Mouse (Mus musculus) adrenal gland, adult 18-20 months (tissue): ENCODE measurements around the gene Olfr92. TPM values are rescaled to one million over a fixed set of nuclear protein-coding genes. Genes with fewer than 3 reads are reported as not detected.
"Not testable (repeated sequence)": the region's sequence is repeated elsewhere in the genome, so short reads cannot be mapped to it uniquely, and the experiment has no call there.

Source experiments
- DNase-seq, 2 experiments: peaks; one replicate each; pipeline ENCODE4 v3.0.0; 2021 to 2022; ENCODE audit warnings: low spot score in 2 of 2
- long read RNA-seq, 2 experiments: library from polyadenylated mRNA; stranded (forward); transcript quantifications; one replicate each; pipeline ENCODE4 v2.0.0; 2021
- total RNA-seq, 2 experiments: library from RNA; stranded (reverse); gene quantifications; 1 replicate in 1 of 2; 2 replicates in 1 of 2; pipeline ENCODE4 v1.2.3; 2021

Olfr92 gene
- total RNA-seq = not detected
- long read RNA-seq, experiment 1 = 0 reads
- long read RNA-seq, experiment 2 = 0 reads

DNA sequence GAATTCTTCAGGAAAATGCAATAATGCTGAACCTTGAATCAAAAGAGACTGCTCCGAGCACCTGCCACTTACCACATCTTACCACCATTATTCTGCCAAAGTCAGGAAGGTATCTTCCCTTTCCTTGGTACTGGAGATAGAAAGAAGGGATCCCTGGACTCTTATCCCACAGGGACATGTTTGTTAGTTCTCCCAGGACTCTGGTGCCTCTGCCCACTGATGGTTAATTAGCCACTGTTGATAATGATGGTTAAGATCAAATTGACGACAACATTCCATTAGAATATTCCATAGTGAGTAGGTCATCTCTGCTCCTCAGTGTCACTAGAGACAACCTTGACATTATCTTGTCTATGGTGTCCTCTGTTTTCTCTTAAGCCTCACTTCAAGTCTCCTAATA, at the start of gene Olfr92:
Gene Olfr92 (minus strand): TSS at position 101 of the 400 bp plus-strand sequence.
- no peak for DNase-seq

DNA sequence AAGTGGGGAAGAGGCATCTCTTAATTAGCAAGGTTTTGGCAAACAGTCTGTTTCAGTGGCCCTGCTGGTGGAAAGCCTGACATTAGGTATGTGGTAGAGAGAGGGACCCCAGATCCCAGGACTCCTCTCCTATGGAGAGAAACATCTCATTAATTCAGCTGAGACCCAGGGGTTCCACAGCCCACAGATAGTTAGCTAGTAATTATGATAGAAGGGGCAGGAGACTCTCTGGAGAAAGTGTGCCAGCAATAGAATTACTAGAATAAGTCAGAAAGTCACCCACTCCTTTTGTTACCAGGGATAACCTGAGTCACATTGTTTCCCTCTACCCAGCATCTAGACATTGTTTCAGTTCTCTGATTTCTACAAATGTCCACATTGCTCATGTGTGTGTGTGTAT, 41.5 kb upstream of the Olfr92 start, which contains the start of gene Olfr93:
Gene Olfr93 (minus strand): TSS at position 101 of the 400 bp plus-strand sequence.
- DNase-seq = no peak

DNA sequence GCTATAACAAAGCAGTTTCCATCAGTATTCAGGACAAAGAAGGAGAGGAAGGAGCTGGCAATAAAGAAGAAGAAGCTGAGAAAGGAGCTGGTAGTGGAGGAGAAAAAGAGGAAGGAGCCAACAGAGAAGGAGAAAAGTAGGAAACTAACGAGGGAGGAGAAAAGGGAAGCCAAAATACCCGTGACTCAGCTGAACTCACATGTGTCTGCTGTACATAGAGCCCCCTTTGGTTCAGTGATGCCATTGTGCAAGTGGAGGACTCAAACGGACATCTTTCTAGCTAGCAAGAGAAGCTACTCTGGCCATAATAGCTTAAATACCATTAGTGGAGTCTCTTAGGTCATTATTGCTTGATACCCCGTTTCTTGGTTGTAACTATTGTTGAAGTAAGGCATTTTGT, 11.5 kb upstream of the Olfr92 start:
- not testable (repeated sequence) for DNase-seq

DNA sequence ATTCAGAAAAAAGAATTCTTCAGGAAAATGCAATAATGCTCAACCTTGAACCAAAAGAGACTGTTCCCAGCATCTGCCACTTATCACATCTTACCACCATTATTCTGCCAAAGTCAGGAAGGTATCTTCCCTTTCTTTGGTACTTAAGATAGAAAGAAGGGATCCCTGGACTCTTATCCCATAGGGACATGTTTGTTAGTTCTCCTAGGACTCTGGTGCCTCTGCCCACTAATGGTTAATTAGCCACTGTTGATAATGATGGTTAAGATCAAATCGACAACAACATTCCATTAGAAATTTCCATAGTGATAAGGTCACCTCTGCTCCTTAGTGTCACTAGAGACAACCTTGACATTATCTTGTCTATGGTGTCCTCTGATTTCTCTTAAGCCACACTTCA, 21.7 kb downstream of the Olfr92 start, which contains the start of gene Olfr91:
Gene Olfr91 (minus strand): TSS at position 101 of the 400 bp plus-strand sequence.
- no peak for DNase-seq

DNA sequence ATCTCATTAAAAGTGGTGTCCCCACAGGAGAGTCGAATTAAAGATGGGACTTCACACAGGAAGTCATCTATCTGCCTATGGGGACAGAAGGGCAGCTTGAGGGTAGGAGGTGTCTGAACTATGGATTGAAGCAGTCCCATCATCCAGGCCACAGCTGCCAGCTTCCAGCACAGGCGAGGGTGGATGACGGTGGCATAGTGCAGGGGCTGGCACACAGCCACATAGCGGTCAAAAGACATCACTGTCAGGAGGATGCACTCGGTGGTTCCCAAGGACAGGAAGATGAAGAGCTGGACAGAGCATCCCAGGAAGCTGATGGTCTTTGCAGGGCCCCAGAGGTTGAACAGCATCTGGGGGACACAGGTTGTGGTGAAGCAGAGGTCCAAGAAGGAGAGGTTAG, 26.6 kb downstream of the Olfr92 start:
- no peak for DNase-seq

DNA sequence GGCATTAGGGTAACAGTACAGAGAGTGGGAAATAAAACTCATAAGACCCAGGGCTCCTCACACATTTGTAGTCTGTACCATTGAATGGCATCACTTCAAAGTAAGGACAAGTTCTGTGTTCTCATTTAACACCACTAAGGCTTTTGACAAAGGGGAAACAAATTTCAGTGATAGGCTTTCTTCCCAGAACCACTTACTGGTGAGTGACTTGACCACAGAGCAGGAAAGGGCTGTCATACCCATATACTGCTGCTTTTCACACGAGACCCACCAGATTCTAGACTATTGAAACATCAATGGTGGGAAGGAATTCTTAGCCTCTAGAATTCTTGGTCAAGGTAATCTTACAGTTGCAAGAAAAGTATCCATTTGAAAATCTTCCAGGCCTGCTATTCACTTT, 27.7 kb downstream of the Olfr92 start:
- no peak for DNase-seq

DNA sequence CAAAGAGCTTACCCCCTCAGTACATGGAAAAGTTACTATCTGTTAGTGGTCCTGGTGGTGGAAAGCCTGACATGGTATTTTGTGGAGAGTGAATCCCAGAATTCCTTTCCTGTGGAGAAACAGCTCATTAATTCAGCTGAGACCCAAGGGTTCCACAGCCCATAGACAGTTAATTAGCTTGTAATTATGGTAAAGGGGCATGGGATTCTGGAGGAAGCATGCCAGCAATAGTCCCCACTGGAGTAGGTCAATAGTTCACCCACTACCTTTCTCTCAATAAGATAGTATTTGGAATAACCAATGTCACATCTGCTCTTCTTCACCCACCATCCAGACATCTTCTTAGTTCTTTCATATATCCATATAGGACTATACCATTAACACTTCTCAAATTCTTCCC, 31.5 kb downstream of the Olfr92 start, which contains the start of gene Olfr90:
Gene Olfr90 (minus strand): TSS at position 101 of the 400 bp plus-strand sequence.
- no peak for DNase-seq

DNA sequence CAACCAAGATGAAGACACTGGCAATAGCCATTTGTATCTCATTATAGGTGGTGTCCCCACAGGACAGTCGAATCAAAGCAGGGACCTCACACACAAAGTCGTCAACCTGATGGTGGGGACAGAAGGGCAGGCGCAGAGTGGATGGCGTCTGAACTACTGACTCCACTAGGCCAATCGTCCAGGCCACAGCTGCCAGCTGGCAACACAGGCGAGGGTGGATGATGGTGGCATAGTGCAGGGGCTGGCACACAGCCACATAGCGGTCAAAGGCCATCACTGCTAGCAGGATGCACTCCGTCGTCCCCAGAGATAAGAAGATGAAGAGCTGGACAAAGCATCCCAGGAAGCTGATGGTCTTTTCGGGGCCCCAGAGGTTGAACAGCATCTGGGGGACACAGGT, 34.3 kb downstream of the Olfr92 start:
- no peak for DNase-seq

DNA sequence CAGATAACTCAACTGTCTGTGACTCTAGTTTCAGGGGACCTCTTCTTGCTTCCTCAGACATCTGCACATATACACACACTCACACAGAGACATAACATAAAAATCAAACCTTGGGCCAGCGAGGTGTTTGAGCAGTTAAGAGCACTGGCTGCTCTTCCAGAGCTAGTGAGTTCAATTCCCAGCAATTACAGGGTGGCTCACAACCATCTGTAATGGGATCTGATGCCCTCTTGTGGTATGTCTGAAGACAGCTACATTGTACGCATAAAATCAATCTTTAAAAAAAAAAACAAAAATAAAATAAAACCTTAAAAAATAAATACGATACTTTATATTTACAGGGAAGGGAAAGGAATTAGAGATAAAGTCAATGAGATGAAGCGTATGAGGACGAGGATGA, 35.3 kb downstream of the Olfr92 start:
- DNase-seq = no peak

DNA sequence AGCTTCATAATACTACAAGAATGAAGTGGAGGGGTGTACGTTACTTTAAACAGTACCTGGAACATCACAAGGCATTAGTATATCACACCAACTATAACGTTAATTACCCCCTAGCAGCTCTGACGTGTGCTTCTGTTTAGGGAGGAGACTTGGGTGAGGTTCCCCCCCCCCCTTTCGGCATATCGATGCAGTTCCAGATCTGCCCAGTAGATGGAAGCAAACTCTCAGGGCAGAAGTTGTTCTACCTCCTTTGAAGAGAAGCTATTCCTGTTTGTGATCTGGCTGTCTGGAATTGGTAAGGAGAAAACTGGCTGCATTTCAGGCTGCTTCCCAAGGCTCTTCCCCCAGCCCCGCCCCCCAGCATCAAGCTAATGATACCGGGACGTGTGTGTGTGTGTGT, 36.6 kb downstream of the Olfr92 start:
- peak; percentile 60 to 61 for DNase-seq

DNA sequence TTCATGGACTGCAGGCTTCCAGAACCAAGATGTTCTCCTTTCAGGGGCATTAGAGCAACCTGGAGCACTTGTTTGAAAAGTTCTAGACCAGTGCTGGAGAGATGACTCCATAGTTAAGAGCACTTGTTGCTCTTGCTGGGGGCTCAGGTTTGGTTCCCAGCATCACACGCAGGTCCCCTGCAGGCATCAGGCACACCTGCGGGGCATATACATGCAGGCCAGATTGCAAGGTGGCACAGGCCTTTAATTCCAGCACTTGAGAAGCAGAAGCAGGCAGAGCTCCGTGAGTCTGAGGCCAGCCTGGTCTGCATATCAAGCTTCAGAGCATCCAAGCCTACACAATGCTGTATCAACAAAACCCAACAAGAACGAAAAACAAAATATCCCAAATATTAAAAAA, 38.2 kb downstream of the Olfr92 start:
- DNase-seq = no peak

DNA sequence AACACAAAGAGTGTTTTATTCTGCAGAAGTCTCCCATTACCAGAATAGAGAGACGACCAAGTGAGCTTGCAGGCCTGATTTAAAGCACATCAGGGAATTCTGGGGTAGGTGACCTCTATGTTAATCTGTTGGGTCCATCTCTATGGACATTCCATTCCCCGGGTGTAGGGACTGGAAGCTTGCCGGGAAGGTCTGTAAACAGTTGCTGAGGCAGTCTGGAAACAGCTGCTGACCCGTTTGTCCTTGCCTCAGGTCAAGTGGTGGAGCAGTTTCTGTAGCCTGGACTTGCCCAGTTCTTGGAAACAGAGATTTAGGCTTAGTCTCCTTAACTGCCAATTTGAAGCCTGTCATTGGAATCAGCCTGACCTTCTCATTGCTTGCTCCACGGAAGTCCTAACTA, 39.8 kb downstream of the Olfr92 start:
- no peak for DNase-seq

DNA sequence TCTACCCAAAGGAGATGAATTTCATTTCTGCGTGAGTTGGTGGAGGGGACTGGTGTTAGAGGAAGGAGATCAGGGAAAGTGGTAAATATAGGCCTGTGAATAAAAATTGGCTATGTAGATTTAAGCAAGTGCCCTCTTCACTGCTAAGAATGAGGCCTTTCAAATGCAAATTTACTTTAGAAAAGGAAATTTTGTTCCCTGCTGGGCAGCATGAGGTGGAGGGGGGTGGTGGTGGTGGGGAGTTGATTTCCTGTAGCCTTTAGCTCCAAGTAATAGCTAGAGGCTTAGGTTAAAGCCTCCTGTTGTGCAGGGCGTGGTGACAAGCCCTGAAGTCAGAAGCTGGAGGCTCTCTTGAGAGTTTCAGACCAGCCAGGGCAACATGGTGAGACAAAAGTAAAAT, 40.9 kb downstream of the Olfr92 start:
- no peak for DNase-seq

DNA sequence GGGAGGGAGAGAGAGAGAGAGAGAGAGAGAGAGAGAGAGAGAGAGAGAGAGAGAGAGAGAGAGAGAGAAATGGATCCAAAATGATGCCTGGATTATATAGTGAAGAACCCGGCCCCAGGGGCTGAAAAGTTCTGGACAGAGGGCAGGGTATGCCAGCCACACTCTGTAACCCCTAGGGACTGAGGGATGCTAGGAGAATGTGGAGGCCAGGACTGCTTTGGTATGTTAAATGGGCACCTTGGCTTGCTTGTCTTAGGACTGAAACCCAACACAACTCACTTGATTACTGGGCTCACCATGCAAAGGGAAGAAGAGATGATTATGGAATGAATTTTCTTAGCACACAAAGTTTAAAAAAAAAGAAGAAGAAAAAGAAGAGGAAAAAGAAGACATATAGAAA, 41.7 kb downstream of the Olfr92 start:
- DNase-seq = no peak

DNA sequence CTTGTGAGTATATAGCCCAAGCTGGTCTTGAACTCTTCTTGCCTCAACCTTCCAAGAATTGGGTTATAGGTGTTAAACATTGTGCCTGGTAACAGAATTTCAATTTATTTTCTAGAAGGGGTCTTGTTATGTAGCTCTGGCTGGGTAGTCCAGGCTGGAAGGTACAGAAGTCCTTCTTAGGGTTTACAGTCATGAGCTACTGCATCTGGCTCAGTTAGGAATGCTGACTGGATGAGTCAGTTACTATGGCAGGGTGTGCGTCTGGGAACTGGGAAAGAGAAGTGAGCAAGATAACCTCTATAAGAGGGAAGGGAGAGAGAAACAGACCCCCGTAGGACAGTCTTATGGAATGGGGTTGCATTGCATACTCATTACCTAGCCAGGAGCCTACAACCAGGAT, 44.1 kb downstream of the Olfr92 start:
- DNase-seq = no peak

DNA sequence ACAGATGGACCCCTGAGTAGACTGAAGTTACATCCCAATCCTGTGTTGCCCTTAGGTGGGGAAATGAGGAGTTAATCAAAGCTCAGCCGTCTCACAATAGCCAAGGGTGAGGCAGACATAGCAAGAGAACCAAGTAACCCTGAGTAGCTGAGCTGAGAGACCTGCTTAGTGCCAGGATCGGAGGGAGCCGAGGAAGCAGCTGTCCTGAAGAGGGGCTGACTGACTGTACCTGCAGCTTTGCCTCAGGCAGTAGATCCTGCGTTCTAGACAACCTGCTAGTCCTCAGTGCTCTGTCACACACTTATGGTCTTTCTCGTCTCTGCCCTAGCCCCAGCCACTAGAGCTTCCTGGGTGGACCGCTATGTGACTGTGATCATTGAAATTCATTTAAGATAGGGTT, 44.7 kb downstream of the Olfr92 start:
- no peak for DNase-seq

DNA sequence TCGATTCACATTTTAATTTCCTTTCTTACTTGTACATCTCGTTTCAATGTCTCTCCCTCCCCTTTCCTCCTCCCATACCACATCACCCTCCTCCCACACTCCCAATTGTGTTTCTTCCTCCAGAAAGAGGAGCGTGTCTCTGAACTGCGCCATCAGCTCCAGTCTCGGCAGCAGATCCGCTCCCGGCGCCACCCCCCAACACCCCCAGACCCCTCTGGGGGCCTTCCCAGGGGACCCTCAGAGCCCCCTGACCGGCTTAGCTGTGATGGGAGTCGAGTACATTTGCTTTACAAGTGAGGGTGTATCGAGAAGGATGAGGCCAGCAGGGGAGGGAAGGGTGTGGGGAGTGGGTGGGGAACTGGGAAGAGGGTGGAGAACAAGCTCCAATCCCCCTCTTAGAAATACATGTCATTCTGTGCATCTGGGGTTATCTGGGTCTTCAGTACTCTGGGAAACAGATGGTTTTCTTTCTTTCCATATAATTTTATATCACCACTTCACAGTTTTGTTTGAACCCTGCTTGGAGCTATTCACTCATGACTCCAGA, 47.1 kb downstream of the Olfr92 start:
- DNase-seq = no peak

DNA sequence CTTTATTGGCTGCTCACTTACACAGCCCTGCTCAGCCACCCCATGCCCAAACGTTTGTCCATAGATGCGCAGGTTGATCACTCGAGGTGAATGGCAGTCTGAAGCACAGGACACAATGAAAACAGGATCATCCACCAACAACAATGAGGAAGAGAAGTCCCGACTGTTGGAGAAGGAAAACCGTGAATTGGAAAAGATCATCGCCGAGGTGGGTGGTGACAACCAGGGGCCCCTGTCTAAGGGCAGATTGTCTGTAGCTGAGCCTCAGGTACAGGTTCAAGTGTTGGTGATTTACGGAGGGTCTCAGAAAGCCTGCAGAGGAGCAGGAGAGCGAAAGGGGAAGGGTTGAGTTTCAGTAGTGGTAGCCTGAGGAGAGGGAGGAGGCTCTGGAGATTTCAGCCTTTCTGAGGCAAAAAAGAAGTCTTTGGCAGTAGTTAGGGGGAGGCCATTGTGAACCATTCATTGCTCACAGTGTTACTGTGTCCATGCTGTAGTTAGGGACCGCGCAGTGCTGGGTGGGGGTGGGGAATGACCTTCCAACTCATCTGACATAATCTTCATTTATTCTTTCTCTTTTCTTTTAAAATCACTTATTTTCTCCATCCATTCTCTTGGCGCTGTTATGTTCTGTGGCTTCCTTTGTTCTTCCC, 47.7 kb downstream of the Olfr92 start:
- no peak for DNase-seq

DNA sequence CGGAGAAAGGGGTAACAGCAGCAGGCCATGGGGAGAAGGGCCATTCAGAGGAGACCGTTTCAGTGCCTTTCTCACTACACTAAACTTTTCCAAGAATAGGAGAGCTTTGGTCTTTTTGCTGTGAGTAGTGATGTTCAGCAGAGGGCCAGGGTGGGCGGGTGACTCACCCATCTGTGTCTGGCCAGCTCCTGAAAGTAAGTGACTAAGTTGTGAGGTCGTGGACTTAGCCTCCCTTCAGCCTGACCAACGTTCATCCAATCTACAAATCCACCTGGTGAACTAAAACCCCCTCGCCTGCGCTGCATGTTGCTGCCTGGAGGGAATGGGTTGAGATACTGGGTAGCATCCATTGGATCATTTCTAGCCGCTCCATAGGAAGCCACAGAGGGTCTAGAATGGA, 49.8 kb downstream of the Olfr92 start:
- no peak for DNase-seq

DNA sequence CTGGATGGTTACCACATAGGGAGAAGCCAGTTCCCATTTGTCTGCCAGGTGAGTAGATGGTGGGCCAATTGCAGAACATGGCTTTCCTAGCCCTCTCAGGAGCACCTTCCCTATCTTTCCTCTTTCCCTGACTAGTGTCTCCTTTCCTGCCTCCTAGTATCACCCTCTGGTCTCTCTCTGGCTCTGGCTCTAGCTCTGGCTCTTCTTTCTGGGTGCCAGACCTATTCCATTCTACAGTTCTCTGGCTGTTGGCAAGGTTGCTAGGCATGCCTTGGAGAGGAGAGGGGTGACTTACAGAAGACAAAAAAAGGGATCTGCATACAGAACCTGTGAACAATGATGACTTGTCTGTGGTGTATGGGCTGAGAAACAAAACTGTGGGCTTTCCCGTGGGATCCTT, 52.0 kb downstream of the Olfr92 start:
- DNase-seq = no peak

DNA sequence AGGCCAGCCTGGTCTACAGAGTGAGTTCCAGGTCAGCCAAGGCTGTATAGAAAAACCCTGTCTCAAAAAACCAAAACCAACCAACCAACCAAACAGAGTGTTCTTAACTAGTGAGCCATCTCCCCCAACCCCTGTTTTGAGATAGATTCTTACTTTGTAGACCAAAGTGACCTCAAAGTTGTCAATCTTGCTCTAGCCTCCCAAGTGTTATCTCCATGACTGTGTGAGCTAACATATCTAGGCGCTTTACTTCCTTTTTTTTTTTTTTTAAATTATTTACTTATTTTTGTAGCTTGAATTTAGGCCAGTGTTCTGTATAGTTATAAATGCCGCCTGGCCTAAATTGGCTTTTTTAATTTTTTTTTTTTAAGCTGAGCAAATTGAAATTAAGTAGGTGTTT, 53.9 kb downstream of the Olfr92 start:
- no peak for DNase-seq

DNA sequence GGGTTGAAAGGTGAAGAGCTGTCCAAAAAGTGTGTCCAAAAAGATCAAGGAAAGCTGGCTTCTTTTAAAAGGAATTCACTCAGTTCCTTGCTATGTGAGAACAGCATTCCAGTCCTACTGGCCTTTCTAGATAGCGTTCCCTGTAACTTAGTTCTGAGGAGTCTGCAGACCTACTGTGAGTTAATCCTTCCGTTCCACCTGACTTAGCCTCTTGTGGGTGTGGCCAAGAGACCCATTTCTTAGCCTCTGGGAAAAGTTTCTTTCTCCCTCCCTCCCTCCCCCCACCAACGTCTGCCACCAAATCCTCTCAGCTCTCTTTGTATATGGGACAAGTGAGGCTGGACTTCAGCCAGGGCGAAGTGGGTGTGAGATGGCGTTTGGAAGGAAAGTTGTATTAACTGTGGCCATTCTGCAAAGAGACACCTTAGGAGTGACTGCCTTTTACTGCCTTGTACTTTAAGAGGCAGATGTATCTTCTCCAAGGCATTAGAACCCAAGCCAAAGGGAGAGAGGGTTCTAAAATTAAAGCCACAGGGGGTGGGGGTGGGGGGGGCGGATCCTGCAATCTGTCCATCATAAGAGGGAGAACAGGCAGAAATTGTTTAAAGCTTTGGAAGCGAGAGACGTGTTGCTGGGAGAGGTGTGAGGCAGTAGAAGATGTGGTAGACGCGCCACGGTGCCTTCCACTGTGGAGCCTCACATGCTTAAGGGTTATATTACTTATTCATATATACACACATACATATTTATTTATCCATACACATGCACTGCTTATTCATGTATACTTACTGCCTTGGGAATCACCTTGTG, 56.0 kb downstream of the Olfr92 start:
- DNase-seq = no peak
